Mouse (Mus musculus) left cerebral cortex, adult 18-20 months (tissue): ENCODE results near the gene Samsn1. TPM values are rescaled to one million over a fixed set of nuclear protein-coding genes. Genes with fewer than 3 reads are reported as not detected.

Source experiments
- DNase-seq, 2 experiments: peaks; one replicate each; pipeline ENCODE4 v3.0.0; 2021 to 2022; ENCODE audit warnings: low spot score in 2 of 2, mixed read lengths in 1 of 2
- total RNA-seq, 2 experiments: library from RNA; stranded (reverse); gene quantifications; 2 replicates each; pipeline ENCODE4 v1.2.3; 2021

Gene Samsn1
- total RNA-seq, 2 experiments from 2014 or later: 1.5 to 1.9 TPM

GRCm38 (mm10) chr16:75961036-75961435 is 61.0 kb downstream of the Samsn1 start:
- DNase-seq: no peak

DNA sequence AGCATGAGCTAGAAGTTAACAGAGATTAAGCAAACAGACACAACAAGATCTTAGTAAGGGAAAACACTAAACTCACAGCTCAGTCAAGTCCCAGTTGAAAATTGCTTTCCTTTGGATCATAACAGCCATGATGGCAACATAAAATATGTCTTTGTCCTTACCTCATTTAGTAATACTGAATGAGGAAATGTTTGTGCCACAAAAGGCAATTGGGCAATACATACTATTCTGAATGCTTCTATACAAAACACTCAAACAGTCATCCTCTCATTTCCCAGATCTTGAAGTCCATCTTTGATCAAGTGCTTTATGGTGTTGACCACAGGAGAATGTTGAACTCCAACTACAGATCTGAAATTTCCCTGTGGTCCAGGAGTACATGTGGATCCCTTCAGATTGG is 88.7 kb downstream of the Samsn1 start:
- no peak for DNase-seq

GRCm38 (mm10) chr16:75930222-75930553 is 91.9 kb downstream of the Samsn1 start:
- no peak for DNase-seq

GRCm38 (mm10) chr16:75929536-75930221 is 92.4 kb downstream of the Samsn1 start:
- DNase-seq: no peak

- DNase-seq: no peak
Measured at GRCm38 (mm10) chr16:75926511-75926910, 95.6 kb downstream of the Samsn1 start.

DNA sequence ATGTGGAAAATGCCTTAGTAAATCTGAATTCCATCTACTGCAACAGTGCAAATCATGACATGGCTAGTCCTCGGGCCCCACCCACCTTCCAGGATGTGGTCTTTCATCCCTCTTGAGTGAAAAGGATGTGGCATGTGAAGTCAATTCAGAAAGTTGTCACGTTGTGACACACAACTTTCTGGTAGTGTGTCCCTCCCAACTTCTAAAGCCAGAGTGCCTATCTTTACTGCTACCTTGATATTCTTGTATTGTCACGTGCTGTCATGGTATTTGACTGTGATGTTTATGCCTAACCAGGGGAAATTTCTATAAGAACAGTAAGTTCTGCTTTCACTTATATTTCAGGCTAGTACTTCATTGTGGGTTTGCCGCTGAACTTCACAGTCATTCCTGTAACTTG is 101.2 kb downstream of the Samsn1 start:
- DNase-seq: no peak

- no peak for DNase-seq
Measured at GRCm38 (mm10) chr16:75919298-75919697, 102.8 kb downstream of the Samsn1 start.

- no peak for DNase-seq
Measured at GRCm38 (mm10) chr16:75917712-75918111, 104.4 kb downstream of the Samsn1 start.

DNA sequence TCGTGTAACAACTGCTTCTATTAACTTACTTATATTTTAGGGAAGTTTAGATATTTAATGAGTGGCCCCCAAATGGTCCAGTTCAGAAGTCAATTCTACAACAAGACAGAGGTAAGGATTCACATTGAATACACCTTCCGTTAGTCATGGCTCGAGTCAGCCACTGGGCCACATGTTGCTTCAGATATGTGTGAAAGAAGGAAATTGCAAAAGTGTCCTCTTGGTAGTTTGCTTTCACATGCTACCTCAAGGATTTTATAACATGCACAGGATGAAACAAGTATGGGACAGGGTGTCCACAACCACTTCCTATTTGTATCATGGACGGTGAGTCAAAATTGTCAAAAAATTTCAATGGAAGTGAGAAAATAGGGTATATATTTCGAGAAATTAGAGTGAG is 110.0 kb downstream of the Samsn1 start:
- no peak for DNase-seq

DNA sequence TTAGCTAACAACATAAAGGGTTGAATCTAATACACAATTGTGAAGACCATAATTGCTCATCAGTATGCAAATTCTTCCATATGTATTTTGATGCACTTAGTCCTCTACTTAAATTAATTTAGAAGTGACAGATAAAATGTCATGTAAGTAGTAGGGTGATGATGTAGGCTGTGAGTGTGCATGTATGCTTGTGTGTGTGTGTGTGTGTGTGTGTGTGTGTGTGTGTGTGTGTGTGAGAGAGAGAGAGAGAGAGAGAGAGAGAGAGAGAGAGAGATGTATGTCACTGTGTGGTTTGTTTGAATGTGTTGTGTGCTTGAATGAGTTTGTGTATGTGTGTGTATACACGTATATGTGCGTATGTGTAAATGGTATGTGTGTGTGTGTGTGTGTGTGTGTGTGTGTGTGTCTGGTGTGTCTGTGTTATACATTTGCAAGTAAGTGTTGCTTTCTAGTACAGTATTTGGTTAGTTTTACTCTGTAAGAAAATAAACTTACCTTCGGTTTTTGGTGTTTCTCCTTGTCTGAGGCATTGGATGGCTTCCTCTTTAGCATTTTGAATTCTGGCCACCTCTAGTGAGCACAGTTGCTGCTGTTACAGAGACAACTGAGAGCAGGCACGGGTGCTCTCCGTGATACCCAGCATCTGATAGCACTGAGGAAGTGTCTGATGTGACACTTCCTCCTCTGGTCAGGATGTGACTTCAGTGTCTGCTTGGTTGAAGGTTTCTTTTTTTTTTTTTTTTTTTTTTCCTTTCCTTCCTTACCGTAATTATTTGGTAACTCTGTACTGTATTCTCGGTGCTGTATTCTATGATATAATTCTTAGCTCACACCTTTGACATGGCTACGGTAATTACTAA is 113.2 kb downstream of the Samsn1 start:
- no peak for DNase-seq

- no peak for DNase-seq
Measured at GRCm38 (mm10) chr16:75906790-75907189, 115.3 kb downstream of the Samsn1 start.

DNA sequence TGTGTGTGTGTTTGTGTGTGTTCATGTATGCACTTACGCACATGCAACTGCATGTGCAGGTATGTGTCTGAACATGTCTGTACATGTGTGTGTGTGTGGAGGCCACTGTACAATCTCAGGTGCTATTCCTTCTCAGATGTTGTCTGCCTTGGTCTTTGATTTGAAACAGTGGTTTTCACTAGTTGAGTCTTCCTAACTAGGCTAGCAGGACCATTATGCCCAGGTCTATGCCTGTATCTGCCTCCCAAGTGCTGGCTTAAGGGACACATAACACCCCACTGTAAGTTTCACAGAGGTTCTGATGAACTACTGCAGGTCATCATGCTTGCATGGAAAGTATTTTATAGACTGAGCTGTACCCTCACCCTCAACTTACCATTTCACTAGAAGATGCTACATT is 115.8 kb downstream of the Samsn1 start:
- no peak for DNase-seq

DNA sequence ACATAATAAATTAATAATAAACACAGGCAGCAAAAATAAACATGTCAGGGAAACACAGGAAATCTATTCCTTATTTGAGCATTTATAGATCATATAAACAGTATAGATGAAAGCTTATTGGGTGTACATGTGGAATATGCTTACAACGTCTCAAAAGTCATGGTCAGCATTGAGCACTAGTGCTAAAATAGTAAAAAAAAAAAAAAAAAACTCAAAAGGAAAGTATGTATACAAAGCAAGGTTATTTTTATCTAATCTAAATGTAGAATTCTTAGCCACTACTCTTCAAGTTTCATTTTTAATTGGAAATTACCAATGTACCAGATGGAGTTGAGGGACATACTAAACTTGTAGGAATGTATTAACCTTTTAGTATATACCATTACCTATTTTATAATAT is 116.8 kb downstream of the Samsn1 start:
- no peak for DNase-seq

DNA sequence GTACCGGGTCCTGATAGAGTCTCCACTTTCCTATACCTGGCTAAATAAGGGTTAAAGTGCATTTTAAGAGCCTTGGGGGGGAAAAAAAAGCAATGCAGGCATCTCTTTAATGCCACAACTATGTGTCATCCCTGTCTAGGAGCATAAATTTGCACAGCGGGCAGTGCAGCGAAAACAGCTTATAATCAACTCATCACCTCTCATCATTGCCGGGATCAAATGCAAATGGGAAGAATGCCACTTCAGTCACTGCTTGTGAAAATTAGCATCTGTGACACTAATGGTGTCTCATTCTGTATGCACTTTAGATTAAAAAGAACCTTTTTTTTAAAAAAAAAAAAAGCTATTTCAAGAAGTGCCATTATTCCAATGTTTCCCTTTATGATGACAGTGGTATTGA is 118.0 kb downstream of the Samsn1 start:
- no peak for DNase-seq

DNA sequence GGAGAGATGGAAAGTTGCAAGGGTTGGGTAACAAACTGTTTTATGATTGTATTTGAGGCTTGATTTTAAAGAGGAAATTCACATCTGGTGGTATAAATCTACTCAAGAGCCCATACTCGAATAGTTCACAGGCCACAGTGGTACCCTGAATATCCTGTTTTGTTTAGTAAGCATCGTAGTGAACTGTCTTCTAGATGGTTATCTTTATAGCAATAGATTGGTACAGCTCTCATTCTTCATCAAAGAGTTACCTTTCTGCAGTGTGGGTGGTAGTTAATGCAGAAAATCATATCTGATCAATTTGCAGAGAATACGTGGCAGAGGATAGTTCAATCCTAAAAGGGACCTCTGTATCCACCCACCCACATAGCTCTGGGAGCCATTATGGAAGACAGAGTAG is 119.1 kb downstream of the Samsn1 start:
- DNase-seq: no peak

DNA sequence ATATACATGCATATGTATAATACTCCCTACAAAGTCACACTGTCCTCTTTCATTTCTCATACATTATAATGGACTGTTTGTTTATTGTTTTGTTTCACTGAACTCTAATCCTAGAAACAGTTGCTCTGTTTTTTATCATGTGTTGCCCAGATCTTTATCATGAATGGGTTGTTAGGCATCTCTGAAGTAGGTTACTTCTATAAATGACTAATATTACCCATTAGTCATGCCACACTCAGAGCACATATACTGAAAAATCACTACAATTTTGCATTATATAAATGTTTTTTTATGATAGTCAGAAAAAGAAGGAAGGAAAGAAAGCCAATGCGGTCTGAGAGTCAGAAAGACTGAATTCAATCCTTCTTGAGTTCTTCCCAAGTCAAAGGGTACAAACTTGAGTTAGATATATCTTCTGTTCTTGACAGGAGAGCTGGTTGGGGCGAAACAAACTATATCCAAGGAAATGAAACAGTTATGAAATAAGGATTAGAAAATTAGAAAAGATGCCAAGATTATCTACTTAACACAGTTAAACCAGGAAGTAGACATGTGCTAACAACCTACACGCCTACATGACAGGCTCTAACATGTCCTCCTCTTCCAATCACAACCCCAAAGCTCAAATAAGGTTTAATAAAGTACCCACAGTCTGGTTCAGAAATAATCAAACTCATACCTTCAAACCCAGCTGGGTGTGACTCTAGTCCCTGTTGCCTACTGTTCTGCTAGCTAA is 122.0 kb downstream of the Samsn1 start:
- no peak for DNase-seq

DNA sequence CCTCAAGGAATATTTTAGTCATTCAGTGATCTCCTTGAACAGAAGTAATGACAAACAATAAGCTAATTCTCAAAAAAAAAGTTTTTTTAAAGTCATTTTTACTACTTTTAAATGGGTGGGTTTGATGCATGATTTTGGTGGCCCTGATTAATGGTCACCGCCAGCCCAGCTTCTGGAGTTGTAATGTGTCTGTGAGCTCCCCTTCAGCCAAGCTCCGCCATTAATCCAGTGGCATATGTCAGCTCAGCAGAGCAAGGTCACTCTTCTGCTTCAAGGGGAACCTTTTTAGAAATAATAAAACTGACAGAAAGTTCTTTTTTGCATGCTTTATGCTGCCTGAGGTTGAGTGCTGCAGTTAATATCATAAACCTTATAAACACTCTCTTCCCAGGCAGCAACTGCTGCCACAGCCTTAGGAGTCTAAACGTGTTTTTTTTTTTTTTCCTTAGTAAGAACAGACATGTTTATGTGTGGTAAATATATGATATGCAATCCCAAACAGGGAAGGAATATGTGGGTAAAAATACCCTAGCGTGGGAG is 124.2 kb downstream of the Samsn1 start:
- no peak for DNase-seq

DNA sequence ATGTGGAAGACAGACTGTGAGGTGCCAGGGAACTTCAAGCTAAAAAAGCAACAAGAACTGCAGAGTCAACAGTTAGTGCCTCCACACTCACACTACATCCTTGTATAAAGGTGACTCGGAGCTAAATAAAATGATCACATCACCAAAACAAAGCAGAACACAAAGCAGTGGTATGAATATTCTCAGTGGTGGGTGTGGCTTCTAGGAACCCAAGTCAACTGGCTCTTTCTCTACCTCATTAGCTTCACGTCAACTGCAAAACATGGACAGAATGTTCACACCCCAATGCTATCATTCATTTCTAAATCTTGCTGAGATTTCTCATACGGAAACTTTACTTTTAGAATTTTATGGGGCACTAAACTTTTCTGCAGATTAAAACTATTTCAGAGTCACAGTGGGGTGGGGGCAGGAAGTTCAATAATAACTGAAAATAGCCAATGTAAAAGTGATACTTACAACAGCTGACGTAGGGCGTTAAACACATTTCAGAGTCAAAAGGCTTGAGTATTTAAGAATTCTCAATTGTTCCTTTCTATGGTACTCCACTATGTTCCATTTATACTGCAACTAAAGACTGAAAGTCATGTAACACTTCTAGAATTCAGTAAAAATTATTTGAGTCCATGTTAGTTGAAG is 127.7 kb downstream of the Samsn1 start:
- DNase-seq: no peak

GRCm38 (mm10) chr16:75893470-75893869 is 128.6 kb downstream of the Samsn1 start:
- no peak for DNase-seq

DNA sequence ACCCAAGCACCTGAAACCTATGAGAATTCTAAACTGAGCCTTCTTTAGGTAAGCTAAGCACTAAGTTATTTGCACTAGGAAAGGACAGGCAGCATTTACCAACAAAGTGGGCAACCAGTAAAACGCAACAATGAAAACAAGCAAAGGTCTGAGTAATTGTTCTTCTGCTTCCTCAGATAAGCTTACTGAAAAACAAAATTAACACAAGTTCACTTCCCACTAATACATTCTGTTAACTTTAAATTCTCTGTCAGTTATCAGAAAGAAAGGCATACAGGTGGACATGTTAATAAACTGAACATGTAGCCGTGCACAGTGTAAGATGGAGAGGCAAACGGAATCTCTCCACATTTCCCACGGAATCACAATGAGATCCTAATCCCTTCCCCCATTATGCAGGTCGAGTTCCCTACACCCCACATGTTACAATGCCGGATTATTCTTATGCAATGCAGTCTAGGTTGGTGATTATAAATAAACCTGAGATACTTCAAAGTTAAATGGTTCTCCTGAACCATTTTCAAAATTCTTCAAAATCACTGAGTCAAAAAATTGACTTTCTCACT is 132.9 kb downstream of the Samsn1 start:
- no peak for DNase-seq

DNA sequence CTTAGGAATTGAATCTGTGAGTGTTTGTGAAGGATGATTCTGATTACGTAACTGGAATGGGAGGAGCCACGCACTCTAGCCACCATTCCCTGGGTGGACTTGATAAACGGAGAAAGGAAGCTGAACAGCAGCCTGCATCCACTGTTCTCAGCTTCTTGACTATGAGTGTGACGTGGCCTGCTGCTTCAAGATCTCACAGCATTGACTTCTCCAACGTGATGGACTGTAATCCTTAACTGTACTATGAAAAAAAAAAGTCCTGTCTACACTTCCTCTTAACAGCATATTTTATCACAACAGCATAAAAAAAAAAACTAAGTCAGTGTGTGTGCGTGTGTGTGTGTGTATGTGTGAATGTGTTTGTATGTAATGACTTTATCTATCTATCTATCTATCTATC is 134.9 kb downstream of the Samsn1 start:
- no peak for DNase-seq
